Mouse (Mus musculus) liver, adult 2 months (tissue): ENCODE results near the gene Dct. TPM values are rescaled to one million over a fixed set of nuclear protein-coding genes. Genes with fewer than 3 reads are reported as not detected.

Source experiments
- DNase-seq: peaks from one replicate; pipeline ENCODE4 v3.0.0-alpha.2; 2011; ENCODE audit warnings: low read depth, low spot score; ENCODE audit errors: extremely low read depth
- H3K27ac ChIP-seq: fragments of 200-500 bp; replicated peaks from 2 replicates; pipeline ENCODE4 v1.5.1; 2012; ENCODE audit warnings: low read depth, mild to moderate bottlenecking, control low read depth, inconsistent platforms, low read length; ENCODE audit not compliant: insufficient read depth
- H3K27me3 ChIP-seq: fragments of 200-500 bp; 2 replicates; pipeline ENCODE4 v1.6.1; 2012; ENCODE audit warnings: mild to moderate bottlenecking, moderate library complexity, low read length, inconsistent platforms; ENCODE audit not compliant: control insufficient read depth, insufficient read depth
- H3K36me3 ChIP-seq: fragments of 200-500 bp; 2 replicates; pipeline ENCODE4 v1.6.1; 2012; ENCODE audit warnings: low read length, inconsistent platforms; ENCODE audit not compliant: control insufficient read depth, insufficient read depth
- H3K4me1 ChIP-seq: fragments of 200-500 bp; 2 replicates; pipeline ENCODE4 v1.6.1; 2011; ENCODE audit warnings: low read length; ENCODE audit not compliant: control insufficient read depth, insufficient read depth
- H3K4me3 ChIP-seq: fragments of 200-500 bp; 2 replicates; pipeline ENCODE4 v1.5.1; 2011; ENCODE audit warnings: low read depth, mild to moderate bottlenecking, control low read depth, low read length, moderate library complexity; ENCODE audit not compliant: insufficient read depth
- H3K79me2 ChIP-seq: fragments of 200-500 bp; 2 replicates; pipeline ENCODE4 v1.6.1; 2012; ENCODE audit warnings: inconsistent platforms, mild to moderate bottlenecking, low read length, moderate library complexity; ENCODE audit not compliant: control insufficient read depth, insufficient read depth
- H3K9ac ChIP-seq: fragments of 200-500 bp; 2 replicates; pipeline ENCODE4 v1.6.1; 2012; ENCODE audit warnings: low read depth, mild to moderate bottlenecking, control low read depth, inconsistent platforms, low read length
- CTCF ChIP-seq: fragments of 200-500 bp; IDR thresholded peaks from 2 replicates; pipeline ENCODE4 v1.5.1; 2011; ENCODE audit warnings: low read depth, low read length, control low read depth
- POLR2A ChIP-seq: fragments of 200-500 bp; IDR thresholded peaks from 2 replicates; pipeline ENCODE4 v1.6.1; 2011; ENCODE audit warnings: low read length, control low read depth; ENCODE audit not compliant: insufficient read depth; ENCODE audit errors: extremely low read depth
- WGBS: fragments of 180-500 bp; shearing (Covaris S2); methylation state at CpG from one replicate; pipeline ENCODE4 v1.1.7; 2018; 5-methylcytosine and 5-hydroxymethylcytosine counted together
- polyA plus RNA-seq: library from polyadenylated mRNA; depleted of rRNA; stranded (reverse); fragments of >200 nt; gene quantifications from 2 replicates; pipeline ENCODE4 v1.2.3, GENCODE M21; 2012
- total RNA-seq: library from RNA; depleted of rRNA; stranded (reverse); fragments of >200 nt; gene quantifications from 2 replicates; pipeline ENCODE4 v1.2.3, GENCODE M21; 2014

Gene Dct
- total and polyA plus RNA-seq, 2 experiments: 3.1 to 8.7 TPM

DNA sequence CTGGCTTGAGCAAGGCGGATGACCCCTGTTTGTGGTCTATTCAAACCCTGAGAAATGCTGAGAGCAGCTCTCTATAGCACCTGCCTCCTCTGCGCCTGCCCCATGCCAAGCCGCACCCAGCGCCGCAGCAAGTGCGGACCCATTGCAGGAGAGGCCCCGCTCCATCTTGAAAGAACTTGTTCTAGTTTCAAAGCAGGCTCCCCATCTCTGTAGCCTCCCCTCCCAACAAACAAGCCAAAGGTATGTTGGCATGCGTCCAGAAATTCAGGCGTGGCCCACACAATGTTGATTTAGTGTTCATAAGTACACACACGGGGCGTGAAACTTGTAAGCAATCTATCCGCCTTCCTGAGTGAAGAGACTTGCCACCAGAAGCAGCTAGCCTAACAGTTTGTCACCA is 1.1 kb downstream of the Dct start:
- no peaks in the 10 kb centered on the region for H3K4me1 ChIP-seq
- H3K9ac ChIP-seq: no peak overlapping the region
- H3K79me2 ChIP-seq: no peaks in the 10 kb centered on the region
- H3K27ac ChIP-seq: no peak overlapping the region
- 57% methylated on average over 12 of the region's 12 CpGs for WGBS
- no peak for TF ChIP-seq CTCF
- no peak for TF ChIP-seq POLR2A
- DNase-seq: peak; percentile 11
- H3K36me3 ChIP-seq: no peaks in the 10 kb centered on the region
- H3K4me3 ChIP-seq: no peak overlapping the region
- H3K27me3 ChIP-seq: no peaks in the 10 kb centered on the region

DNA sequence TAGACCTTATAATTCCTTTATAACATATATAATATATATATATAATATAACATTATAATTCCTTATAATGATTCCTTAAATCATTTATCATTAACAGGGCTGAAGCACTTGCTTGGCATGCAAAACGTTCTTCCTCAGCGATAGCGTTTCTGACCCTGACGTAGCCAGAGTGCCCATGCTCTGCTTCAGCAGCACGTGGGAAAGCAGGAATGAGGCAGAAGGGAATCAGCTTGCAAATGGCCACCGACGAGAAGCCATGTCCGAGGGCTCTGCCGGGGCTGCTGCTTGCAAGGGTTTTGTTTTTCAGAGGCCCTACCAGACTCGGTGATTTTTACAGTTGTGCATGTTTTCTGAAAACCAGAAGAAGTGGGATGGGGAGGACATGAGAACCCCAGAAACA is 1.6 kb downstream of the Dct start:
- Histone ChIP-seq H3K27me3 (no peaks in the 10 kb centered on the region), H3K36me3 (no peaks in the 10 kb centered on the region), H3K27ac (no peak overlapping the region), H3K79me2 (no peaks in the 10 kb centered on the region), H3K4me3 (no peak overlapping the region), H3K4me1 (no peaks in the 10 kb centered on the region), H3K9ac (no peak overlapping the region)
- DNase-seq: no peak
- 86% methylated on average over 10 of the region's 10 CpGs for WGBS
- no peak for TF ChIP-seq POLR2A
- no peak for TF ChIP-seq CTCF

DNA sequence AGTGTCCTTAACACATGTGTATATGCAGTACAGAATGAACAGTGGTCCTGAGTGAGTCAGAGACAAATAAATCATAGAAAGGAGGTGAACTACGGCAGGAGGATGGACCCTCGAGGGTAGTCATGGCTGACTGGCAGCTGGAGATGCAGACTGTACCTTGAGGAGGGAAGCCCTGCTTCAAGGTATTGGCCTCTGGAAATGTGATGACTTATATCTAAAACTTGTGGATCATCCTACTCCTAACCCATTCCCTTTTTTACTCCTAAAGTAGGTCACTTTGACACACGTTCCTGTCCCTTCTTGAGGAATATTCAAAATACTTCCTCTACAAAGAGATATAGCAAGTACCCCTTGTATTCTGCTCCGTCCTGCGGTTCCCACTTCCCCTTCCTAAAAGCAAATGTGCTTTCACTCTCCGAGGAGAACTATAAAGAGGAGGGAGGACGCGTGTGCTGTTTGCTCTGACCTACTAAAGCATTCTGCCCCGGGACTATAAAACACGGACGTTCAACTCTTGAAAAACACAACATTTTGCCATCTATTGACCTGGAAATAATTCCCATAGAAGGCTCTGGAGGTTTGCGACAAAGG is 2.3 kb downstream of the Dct start:
- no peak for DNase-seq
- no peaks in the 10 kb centered on the region for H3K27me3 ChIP-seq
- no peaks in the 10 kb centered on the region for H3K79me2 ChIP-seq
- no peaks in the 10 kb centered on the region for H3K4me1 ChIP-seq
- H3K36me3 ChIP-seq: no peaks in the 10 kb centered on the region
- 80% methylated on average over 12 of the region's 12 CpGs for WGBS
- TF ChIP-seq POLR2A (no peak), CTCF (no peak)
- H3K4me3 ChIP-seq: no peak overlapping the region
- H3K9ac ChIP-seq: no peak overlapping the region
- H3K27ac ChIP-seq: no peak overlapping the region

DNA sequence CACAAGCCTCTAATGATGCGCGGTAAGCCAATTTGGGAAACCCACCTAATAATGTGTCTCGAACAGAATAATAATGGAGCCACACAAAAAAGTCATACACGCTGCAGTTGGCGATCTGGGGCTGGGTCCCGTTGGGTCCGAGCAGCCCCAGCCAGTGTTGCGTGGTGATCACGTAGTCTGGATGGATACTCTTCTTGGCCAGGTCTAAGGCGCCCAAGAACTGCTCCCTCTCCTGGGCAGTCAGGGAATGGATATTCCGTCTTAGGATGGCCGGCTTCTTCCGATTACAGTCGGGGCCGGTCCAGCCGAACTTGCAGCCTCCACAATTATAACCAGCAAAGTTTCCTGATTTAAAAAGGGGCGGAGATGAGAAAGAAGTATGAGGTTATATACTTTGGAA is 9.1 kb downstream of the Dct start:
- H3K4me1 ChIP-seq: peaks cover 8% of the 10 kb centered on the region
- H3K36me3 ChIP-seq: no peaks in the 10 kb centered on the region
- H3K9ac ChIP-seq: no peak overlapping the region
- H3K27me3 ChIP-seq: no peaks in the 10 kb centered on the region
- TF ChIP-seq POLR2A (no peak), CTCF (0 out of 2 replicates have a peak, but pooled peaks have one; percentile 4)
- no peaks in the 10 kb centered on the region for H3K79me2 ChIP-seq
- no peak overlapping the region for H3K27ac ChIP-seq
- no peak overlapping the region for H3K4me3 ChIP-seq
- no peak for DNase-seq
- WGBS: 89% methylated on average over 17 of the region's 17 CpGs

DNA sequence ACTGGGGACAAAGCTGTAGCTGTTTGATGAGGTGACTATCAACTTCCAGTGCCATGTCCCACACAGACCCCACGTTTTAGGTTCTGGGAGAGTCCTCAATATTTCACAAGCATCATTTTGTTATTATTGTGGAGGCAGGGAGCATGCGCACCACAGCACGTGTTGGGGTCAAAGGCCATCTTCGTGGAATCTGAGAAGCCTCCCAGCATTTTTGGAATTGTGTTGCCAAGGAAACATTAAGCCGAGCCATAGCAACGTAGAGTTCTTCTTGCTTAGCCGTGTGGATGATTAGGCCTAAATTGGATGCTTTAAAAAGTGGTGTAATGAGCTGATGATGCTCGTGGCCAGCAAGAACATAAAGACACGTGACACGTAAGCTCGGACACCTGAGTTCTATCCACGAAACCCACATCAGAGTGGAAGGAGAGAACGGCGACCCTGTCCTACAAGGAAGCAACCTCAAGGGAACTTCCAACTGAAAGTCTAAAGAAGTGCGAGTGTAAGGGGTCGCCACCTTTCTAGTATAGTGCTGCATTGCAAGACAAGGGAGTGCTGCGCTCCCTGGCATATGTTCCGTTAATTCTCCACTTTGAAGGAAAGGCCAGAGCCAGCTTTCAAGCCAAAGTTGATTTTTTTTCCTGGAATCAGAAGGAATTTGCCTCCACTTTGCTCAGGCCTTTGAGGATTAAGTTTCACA is 9.8 kb downstream of the Dct start:
- WGBS: 89% methylated on average over 18 of the region's 18 CpGs
- TF ChIP-seq CTCF: no peak
- TF ChIP-seq POLR2A: no peak
- no peak for DNase-seq
- no peaks in the 10 kb centered on the region for H3K27me3 ChIP-seq
- H3K4me1 ChIP-seq: peaks cover 8% of the 10 kb centered on the region
- H3K4me3 ChIP-seq: no peak overlapping the region
- H3K36me3 ChIP-seq: no peaks in the 10 kb centered on the region
- H3K27ac ChIP-seq: no peak overlapping the region
- H3K9ac ChIP-seq: no peak overlapping the region
- H3K79me2 ChIP-seq: no peaks in the 10 kb centered on the region

DNA sequence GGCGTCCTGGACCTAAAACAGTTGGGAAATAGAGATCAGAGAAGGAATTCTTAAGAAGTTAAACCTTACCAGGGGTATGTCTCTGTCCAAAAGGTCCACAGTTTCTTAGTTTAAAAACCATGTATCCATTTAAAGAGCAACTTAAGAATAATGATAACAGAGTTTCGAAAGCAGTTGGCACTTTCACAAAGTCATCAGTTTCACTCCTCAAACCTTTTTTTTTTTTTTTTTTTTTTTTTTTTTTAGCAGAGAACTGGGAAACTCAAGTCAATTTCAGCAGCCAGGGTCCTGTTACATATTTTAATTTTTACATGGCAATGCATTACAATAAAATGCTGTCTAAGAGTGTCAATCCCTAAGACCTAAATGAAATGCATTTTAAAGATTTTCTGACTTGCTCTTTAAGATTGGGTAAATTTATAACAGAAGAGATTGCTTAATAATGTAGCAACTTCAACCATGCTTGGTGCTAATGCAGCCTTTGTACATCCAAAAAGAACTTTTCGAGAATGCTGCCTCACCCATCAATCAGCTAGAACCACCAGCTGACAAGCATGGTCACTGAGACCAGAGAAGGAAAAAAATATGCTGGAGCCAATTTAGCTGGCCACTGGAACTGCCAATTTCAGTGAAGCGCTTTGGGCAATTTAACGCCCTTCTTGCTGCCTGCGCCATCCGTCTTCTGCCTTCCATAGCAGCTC is 11.3 kb downstream of the Dct start:
- no peak overlapping the region for H3K9ac ChIP-seq
- no peaks in the 10 kb centered on the region for H3K36me3 ChIP-seq
- no peak overlapping the region for H3K4me3 ChIP-seq
- WGBS: 52% methylated on average over 7 of the region's 7 CpGs
- peak; percentile 81 for DNase-seq
- H3K79me2 ChIP-seq: no peaks in the 10 kb centered on the region
- peaks cover 8% of the 10 kb centered on the region for H3K4me1 ChIP-seq
- no peaks in the 10 kb centered on the region for H3K27me3 ChIP-seq
- TF ChIP-seq CTCF: no peak
- TF ChIP-seq POLR2A: no peak
- H3K27ac ChIP-seq: no peak overlapping the region; the same call in 1 of the 2 replicates
